Mouse (Mus musculus) MEL (cell line): Measurements from ENCODE around the gene Rtl8c. TPM values are rescaled to one million over a fixed set of nuclear protein-coding genes. Genes with fewer than 3 reads are reported as not detected.
"Not testable (repeated sequence)": the region's sequence is repeated elsewhere in the genome, so short reads cannot be mapped to it uniquely, and the experiment has no call there.

ENCODE experiments used
- DNase-seq: peaks from one replicate; pipeline ENCODE4 v3.0.0; 2011; ENCODE audit warnings: low read depth, low spot score
- H3K27ac ChIP-seq: 2 replicates; pipeline ENCODE4 v1.5.1; 2012; ENCODE audit warnings: low read depth, mild to moderate bottlenecking, control low read depth, low read length, moderate library complexity; ENCODE audit not compliant: control insufficient read depth
- H3K27me3 ChIP-seq, 2 experiments: fragments of 150-350 bp in 1 of 2; sonication (generic) in 1 of 2; 2 replicates each; pipeline ENCODE4 v1.6.1; 2012; ENCODE audit warnings: low read length in 2 of 2, mild to moderate bottlenecking in 2 of 2, improper control_type of control experiment in 1 of 2, moderate library complexity in 1 of 2; ENCODE audit not compliant: insufficient read depth in 2 of 2, control insufficient read depth in 1 of 2
- H3K36me3 ChIP-seq, 2 experiments: 2 replicates each; pipeline ENCODE4 v1.6.1; 2012 to 2014; ENCODE audit warnings: low read length in 2 of 2, improper control_type of control experiment in 1 of 2, inconsistent platforms in 1 of 2, mild to moderate bottlenecking in 1 of 2; ENCODE audit not compliant: insufficient read depth in 2 of 2, control insufficient read depth in 1 of 2
- H3K4me1 ChIP-seq, 2 experiments: fragments of 150-350 bp in 1 of 2; sonication (generic) in 1 of 2; 2 replicates each; pipeline ENCODE4 v1.6.1; 2012; ENCODE audit warnings: low read length in 2 of 2, improper control_type of control experiment in 1 of 2, mild to moderate bottlenecking in 1 of 2; ENCODE audit not compliant: insufficient read depth in 2 of 2, control insufficient read depth in 1 of 2
- H3K4me3 ChIP-seq, 2 experiments: fragments of 150-350 bp in 1 of 2; sonication (generic) in 1 of 2; 2 replicates each; pipeline ENCODE4 v1.5.1; 2012; ENCODE audit warnings: low read depth in 2 of 2, low read length in 2 of 2, mild to moderate bottlenecking in 2 of 2, moderate library complexity in 2 of 2, control low read depth in 1 of 2, improper control_type of control experiment in 1 of 2; ENCODE audit not compliant: control insufficient read depth in 1 of 2, insufficient read depth in 1 of 2
- H3K79me2 ChIP-seq: 2 replicates; pipeline ENCODE4 v1.6.1; 2012; ENCODE audit warnings: mild to moderate bottlenecking, low read length, moderate library complexity; ENCODE audit not compliant: control insufficient read depth, poor library complexity, insufficient read depth
- H3K9ac ChIP-seq: 2 replicates; pipeline ENCODE4 v1.6.1; 2012; ENCODE audit warnings: low read depth, mild to moderate bottlenecking, control low read depth, low read length, moderate library complexity; ENCODE audit not compliant: control insufficient read depth, poor library complexity, severe bottlenecking
- H3K9me3 ChIP-seq: fragments of 150-350 bp; sonication (generic); replicated peaks from 2 replicates; pipeline ENCODE4 v1.6.1; 2012; ENCODE audit warnings: mild to moderate bottlenecking, low read length, improper control_type of control experiment, moderate library complexity; ENCODE audit not compliant: insufficient read depth
- CHD1 ChIP-seq: IDR thresholded peaks from 2 replicates; pipeline ENCODE4 v1.6.1; 2012; ENCODE audit warnings: low read depth, mild to moderate bottlenecking, inconsistent platforms, low read length, improper control_type of control experiment
- CHD2 ChIP-seq: IDR thresholded peaks from 2 replicates; pipeline ENCODE4 v1.6.1; 2011; ENCODE audit warnings: low read length, improper control_type of control experiment
- CTCF ChIP-seq, 3 experiments: IDR thresholded peaks in 2 of 3; conservative IDR thresholded peaks in 1 of 3; 2 replicates each; pipeline ENCODE4 v1.5.1; 2011 to 2012; ENCODE audit warnings: low read length in 3 of 3, low read depth in 2 of 3, mild to moderate bottlenecking in 2 of 3, improper control_type of control experiment in 1 of 3, inconsistent platforms in 1 of 3, mixed read lengths in 1 of 3, moderate library complexity in 1 of 3; ENCODE audit not compliant: control insufficient read depth in 1 of 3, insufficient read depth in 1 of 3, poor library complexity in 1 of 3, severe bottlenecking in 1 of 3
- E2F4 ChIP-seq: IDR thresholded peaks from 2 replicates; pipeline ENCODE4 v1.6.1; 2011; ENCODE audit warnings: low read depth, low read length, improper control_type of control experiment, borderline replicate concordance
- GABPA ChIP-seq: IDR thresholded peaks from 2 replicates; pipeline ENCODE4 v1.6.1; 2012; ENCODE audit warnings: low read depth, mild to moderate bottlenecking, inconsistent platforms, low read length, improper control_type of control experiment, moderate library complexity
- MAFK ChIP-seq: IDR thresholded peaks from 2 replicates; pipeline ENCODE4 v1.6.1; 2011; ENCODE audit warnings: low read depth, mild to moderate bottlenecking, low read length, improper control_type of control experiment, borderline replicate concordance
- MAX ChIP-seq: IDR thresholded peaks from 2 replicates; pipeline ENCODE4 v1.6.1; 2011; ENCODE audit warnings: low read length, improper control_type of control experiment
- MYB ChIP-seq: IDR thresholded peaks from 2 replicates; pipeline ENCODE4 v1.6.1; 2011; ENCODE audit warnings: mild to moderate bottlenecking, low read depth, low read length, improper control_type of control experiment
- POLR2A ChIP-seq, 2 experiments: IDR thresholded peaks; 2 replicates each; pipeline ENCODE4 v1.6.1; 2011 to 2012; ENCODE audit warnings: low read length in 2 of 2, mild to moderate bottlenecking in 2 of 2, control low read depth in 1 of 2, improper control_type of control experiment in 1 of 2, low read depth in 1 of 2, moderate library complexity in 1 of 2; ENCODE audit not compliant: control insufficient read depth in 1 of 2, insufficient read depth in 1 of 2, poor library complexity in 1 of 2
- POLR2AphosphoS2 ChIP-seq: IDR thresholded peaks from 2 replicates; pipeline ENCODE4 v1.6.1; 2011; ENCODE audit warnings: low read length, improper control_type of control experiment
- POLR2AphosphoS5 ChIP-seq: IDR thresholded peaks from 2 replicates; pipeline ENCODE4 v1.6.1; 2012; ENCODE audit warnings: low read depth, borderline replicate concordance, mild to moderate bottlenecking, inconsistent platforms, low read length, moderate library complexity, mixed read lengths
- RAD21 ChIP-seq: IDR thresholded peaks from 2 replicates; pipeline ENCODE4 v1.6.1; 2011; ENCODE audit warnings: mild to moderate bottlenecking, low read depth, low read length, improper control_type of control experiment
- SMC3 ChIP-seq: IDR thresholded peaks from 2 replicates; pipeline ENCODE4 v1.6.1; 2011; ENCODE audit warnings: low read depth, low read length, improper control_type of control experiment
- TAL1 ChIP-seq: IDR thresholded peaks from 2 replicates; pipeline ENCODE4 v1.6.1; 2012; ENCODE audit warnings: mild to moderate bottlenecking, inconsistent platforms, low read length, moderate library complexity, mixed read lengths
- ZC3H11A ChIP-seq: IDR thresholded peaks from 2 replicates; pipeline ENCODE4 v1.6.1; 2012; ENCODE audit warnings: low read depth, mild to moderate bottlenecking, inconsistent platforms, low read length, improper control_type of control experiment
- ZKSCAN1 ChIP-seq: IDR thresholded peaks from 2 replicates; pipeline ENCODE4 v1.6.1; 2012; ENCODE audit warnings: low read depth, mild to moderate bottlenecking, inconsistent platforms, low read length, improper control_type of control experiment, moderate library complexity
- polyA plus RNA-seq, 2 experiments: library from polyadenylated mRNA; stranded (reverse) in 1 of 2; unstranded in 1 of 2; fragments of >175 nt in 1 of 2; fragments of >200 nt in 1 of 2; gene quantifications; 2 replicates each; pipeline versions ENCODE4 v1.2.1 to v1.2.4; 2012; ENCODE audit warnings: low replicate concordance in 2 of 2, low read depth in 1 of 2; ENCODE audit not compliant: insufficient read length in 2 of 2, insufficient read depth in 1 of 2, missing spikeins in 1 of 2
- total RNA-seq: library from RNA; depleted of rRNA; stranded (reverse); fragments of 300-350 nt; gene quantifications from 2 replicates; pipeline ENCODE4 v1.2.3, GENCODE M21; 2012

Rtl8c gene
- total and polyA plus RNA-seq, 3 experiments, result not detected

- no peaks in the 10 kb centered on the region for H3K36me3 ChIP-seq
- H3K9ac ChIP-seq, result no peak overlapping the region
- no peak overlapping the region for H3K4me3 ChIP-seq
- no peaks in the 10 kb centered on the region for H3K79me2 ChIP-seq
- DNase-seq, result peak; percentile 49
- no peak overlapping the region for H3K27ac ChIP-seq
- H3K4me1 ChIP-seq, result no peaks in the 10 kb centered on the region
- H3K27me3 ChIP-seq, result no peaks in the 10 kb centered on the region
- TF ChIP-seq MYB, result no peak
- TF ChIP-seq MAFK, result no peak
- peak; percentile 65 for TF ChIP-seq RAD21
- TF ChIP-seq ZC3H11A, result peak; percentile 34; the same call in 1 of the 2 replicates
- peak; percentile 66 for TF ChIP-seq SMC3
- TF ChIP-seq TAL1, result no peak
- no peak for TF ChIP-seq CHD2
- TF ChIP-seq ZKSCAN1, result no peak
- no peak for TF ChIP-seq CHD1
- TF ChIP-seq POLR2A (IDR thresholded peaks at IDR 0.05; ENCODE audit: control insufficient read depth in 1 of 2, insufficient read depth in 1 of 2, low read depth in 1 of 2, low read length in 2 of 2, poor library complexity in 1 of 2), result no peak
- TF ChIP-seq CTCF (IDR thresholded peaks at IDR 0.05 in 2 of 3, conservative IDR thresholded peaks at IDR 0.05 in 1 of 3; ENCODE audit: control insufficient read depth in 1 of 3, insufficient read depth in 1 of 3, low read depth in 2 of 3, low read length in 3 of 3, poor library complexity in 1 of 3, severe bottlenecking in 1 of 3), result peak in 2 of 3 experiments; percentile 41 to 59; a peak in 4 of 6 replicates
- no peak for TF ChIP-seq GABPA
- no peak for TF ChIP-seq POLR2AphosphoS2
- no peak for TF ChIP-seq POLR2AphosphoS5
- TF ChIP-seq E2F4, result no peak
- no peak for TF ChIP-seq MAX
- no peaks in the 10 kb centered on the region for H3K9me3 ChIP-seq
These were observed 2.7 kb downstream of the Rtl8c start for GRCm38 (mm10) chrX:53610571-53610970.

- H3K4me1 ChIP-seq, H3K79me2 ChIP-seq, H3K36me3 ChIP-seq, H3K9me3 ChIP-seq, H3K4me3 ChIP-seq, H3K27ac ChIP-seq, H3K9ac ChIP-seq, DNase-seq, H3K27me3 ChIP-seq: not testable (repeated sequence)
These were observed 3.6 kb downstream of the Rtl8c start for GRCm38 (mm10) chrX:53611395-53611794.

- not testable (repeated sequence) for H3K27ac ChIP-seq, H3K36me3 ChIP-seq, H3K9me3 ChIP-seq, H3K9ac ChIP-seq, H3K27me3 ChIP-seq, DNase-seq, H3K4me1 ChIP-seq, H3K4me3 ChIP-seq, H3K79me2 ChIP-seq
These were observed 30.3 kb downstream of the Rtl8c start for GRCm38 (mm10) chrX:53638107-53638506.

- not testable (repeated sequence) for DNase-seq, H3K4me1 ChIP-seq, H3K79me2 ChIP-seq, H3K9ac ChIP-seq, H3K27ac ChIP-seq, H3K36me3 ChIP-seq, H3K4me3 ChIP-seq, H3K27me3 ChIP-seq, H3K9me3 ChIP-seq
These were observed 34.8 kb downstream of the Rtl8c start for GRCm38 (mm10) chrX:53642604-53642979.

GRCm38 (mm10) chrX:53642980-53643961, 35.4 kb downstream of the Rtl8c start, which contains the start of gene Rtl8a:
Gene Rtl8a, minus strand, starts transcription at chrX:53643682.
- H3K9me3 ChIP-seq, H3K36me3 ChIP-seq, H3K9ac ChIP-seq, H3K27ac ChIP-seq, DNase-seq, H3K4me1 ChIP-seq, H3K4me3 ChIP-seq, H3K79me2 ChIP-seq, H3K27me3 ChIP-seq: not testable (repeated sequence)
